Mouse (Mus musculus): Measurements from ENCODE around the gene Timm8a1. TPM values are rescaled to one million over a fixed set of nuclear protein-coding genes. Genes with fewer than 3 reads are reported as not detected.

Timm8a1 gene
- total RNA-seq (2017), result 154 and 173 TPM in 2 replicates

DNA sequence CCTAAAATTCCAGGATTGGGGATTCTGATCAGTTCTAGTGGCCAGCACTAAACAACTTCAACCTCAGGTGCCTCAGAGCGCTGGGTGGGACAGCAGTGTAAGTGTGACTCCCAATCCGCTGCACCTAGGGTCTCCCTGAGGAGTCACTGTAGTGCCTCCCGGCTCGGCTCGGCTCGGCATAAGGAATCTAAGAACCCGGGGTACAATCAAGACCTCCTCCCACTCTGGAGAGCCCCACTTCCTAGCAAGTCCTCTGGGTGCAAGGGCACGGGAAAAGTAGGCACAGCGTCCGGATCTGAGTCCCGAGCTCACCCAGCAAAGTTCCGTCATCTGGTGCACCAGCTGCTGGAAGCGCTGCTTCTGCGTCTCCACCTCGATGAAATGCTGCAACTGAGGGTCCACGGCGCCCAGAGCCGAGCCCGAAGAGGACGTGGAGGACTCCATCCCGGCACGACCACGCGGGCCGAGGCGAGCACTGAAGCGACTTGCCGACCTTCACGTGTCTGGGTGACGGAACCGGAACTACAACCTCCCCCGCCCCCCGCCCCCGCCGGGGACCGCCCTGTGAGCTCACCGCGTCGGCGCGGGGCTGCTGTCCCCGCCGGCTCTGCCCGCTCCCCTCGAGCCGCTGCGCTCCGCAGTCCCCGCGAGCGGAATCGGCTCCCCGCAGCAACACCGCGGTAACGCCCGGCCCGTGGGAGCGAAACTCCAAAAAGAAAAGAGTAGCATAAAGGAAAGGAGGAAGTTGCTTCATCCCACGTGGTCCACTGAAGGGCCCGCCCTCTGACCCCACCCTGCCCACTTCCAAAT lies at the start of gene Timm8a1:
Gene Timm8a1 (minus strand): TSS at position 721 of the 810 bp plus-strand sequence.
- peak; percentile 78 for ATAC-seq (replicated peaks; ENCODE audit: low read depth, poor library complexity, severe bottlenecking)

DNA sequence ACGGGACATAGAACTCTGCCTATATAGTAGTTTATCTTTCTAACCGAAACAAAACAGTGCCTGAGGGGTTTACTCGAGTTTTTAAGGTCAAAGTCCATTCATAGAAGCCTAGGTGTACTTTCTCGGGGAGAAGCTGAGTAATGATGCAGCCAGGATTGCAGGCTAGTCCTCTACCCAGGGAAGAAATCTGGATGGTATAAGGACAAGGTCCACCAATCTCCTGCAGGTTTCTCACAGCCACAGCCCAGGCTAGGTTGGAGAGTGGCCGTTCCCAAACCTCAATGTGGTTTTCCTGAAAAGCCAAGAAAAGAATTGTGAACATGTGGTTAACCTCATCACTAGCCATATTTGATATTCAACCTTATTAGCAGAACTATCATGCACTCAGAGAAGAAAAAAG lies 48.2 kb upstream of the Timm8a1 start:
- ATAC-seq (replicated peaks; ENCODE audit: low read depth, poor library complexity, severe bottlenecking), result no peak

DNA sequence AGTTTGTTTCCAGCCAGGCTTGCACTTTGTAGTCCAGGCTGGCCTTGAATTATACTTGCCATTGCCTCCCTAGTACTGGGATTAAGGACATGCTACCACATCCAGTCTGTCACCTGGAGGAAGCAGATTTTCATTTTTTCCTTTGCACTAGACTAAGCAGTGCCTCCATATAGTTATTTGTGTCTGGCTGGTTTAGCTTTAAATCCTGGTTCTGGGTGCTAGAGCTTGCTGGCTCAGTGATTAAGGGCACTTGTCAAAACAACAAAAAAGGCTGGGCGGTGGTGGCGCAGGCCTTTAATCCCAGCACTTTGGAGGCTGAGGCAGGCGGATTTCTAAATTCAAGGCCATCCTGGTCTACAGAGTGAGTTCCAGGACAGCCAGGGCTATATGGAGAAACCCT lies 47.3 kb upstream of the Timm8a1 start:
- ATAC-seq (replicated peaks; ENCODE audit: low read depth, poor library complexity, severe bottlenecking), result no peak

DNA sequence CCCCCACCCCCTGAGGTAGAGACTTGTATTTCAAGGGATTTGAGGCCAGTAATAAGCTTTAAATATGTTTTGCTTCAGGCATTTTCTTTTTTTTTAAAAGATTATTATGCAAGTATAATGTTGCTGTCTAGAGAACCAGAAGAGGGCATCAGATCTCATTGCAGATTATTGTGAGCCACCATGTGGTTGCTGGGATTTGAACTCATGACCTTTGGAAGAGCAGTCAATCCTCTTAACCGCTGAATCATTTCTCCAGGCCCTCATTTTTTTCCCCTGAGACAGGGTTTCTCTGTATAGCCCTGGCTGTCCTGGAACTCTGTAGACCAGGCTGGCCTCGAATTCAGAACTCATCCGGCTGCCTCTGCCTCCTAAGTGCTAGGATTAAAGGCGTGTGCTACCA lies 46.6 kb upstream of the Timm8a1 start:
- ATAC-seq (replicated peaks; ENCODE audit: low read depth, poor library complexity, severe bottlenecking), result no peak

DNA sequence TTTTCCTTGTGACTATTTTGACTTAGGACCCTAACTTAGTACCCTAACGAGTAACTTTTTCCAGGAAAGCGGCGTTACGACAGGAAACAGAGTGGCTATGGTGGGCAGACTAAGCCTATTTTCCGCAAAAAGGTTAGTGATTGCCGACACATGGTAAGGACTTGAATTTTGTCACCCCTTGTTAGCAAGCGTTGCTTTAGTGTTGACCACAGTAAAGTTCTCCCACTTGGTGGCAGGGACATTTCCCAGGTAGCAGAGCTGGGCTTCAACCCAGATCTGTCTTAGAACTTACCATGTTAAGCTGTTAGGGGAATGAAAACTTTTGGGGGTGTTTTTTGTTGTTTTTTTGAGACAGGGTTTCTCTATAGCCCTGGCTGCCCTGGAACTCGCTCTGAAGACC lies 44.8 kb upstream of the Timm8a1 start:
- ATAC-seq (replicated peaks; ENCODE audit: low read depth, poor library complexity, severe bottlenecking), result no peak

DNA sequence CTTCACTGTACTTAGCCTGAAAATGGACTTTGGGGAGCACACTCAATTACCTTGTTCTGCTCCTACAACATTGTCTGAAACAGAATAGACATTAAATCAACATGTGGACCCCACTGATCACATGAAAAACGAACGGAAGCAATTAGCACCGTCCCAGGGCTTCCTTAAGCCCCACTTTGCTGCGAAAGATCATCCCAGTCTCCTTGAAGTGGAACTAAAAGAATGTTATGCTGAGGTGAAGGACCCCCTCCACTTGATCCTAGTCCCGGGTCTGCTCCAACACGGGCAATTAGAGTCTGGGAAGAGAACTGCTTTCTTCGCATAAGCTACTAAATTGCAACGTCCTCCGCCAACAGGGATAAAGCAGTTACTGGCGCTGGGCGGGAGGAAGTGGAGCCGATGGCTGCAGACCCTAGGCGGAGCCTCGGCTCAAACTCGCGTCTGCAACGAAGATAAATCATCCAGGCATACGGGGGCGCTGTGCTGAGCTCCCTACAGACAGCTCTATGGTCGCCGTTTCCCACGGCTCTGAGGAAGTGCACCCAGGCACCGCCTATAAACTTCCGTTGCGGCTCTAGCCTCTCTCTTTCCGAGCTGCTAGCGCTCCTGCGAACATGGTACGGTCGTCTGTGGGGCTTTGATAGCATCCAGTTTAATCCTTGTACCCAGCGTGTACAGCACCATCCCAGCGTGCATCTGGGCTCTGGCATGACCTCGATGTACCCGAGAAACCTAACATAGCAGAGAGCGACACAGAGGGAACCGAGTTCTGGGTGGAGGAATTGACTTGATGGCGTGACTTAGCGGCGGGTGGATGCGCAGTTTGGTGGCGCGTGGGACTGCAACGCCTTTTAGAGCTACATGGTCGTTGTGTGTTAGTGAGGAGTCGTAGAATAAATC lies 43.7 kb upstream of the Timm8a1 start, which contains the start of gene Rpl36a:
Gene Rpl36a (plus strand): TSS at position 552 of the 900 bp plus-strand sequence.
- peak; percentile 80 for ATAC-seq (replicated peaks; ENCODE audit: low read depth, poor library complexity, severe bottlenecking)

DNA sequence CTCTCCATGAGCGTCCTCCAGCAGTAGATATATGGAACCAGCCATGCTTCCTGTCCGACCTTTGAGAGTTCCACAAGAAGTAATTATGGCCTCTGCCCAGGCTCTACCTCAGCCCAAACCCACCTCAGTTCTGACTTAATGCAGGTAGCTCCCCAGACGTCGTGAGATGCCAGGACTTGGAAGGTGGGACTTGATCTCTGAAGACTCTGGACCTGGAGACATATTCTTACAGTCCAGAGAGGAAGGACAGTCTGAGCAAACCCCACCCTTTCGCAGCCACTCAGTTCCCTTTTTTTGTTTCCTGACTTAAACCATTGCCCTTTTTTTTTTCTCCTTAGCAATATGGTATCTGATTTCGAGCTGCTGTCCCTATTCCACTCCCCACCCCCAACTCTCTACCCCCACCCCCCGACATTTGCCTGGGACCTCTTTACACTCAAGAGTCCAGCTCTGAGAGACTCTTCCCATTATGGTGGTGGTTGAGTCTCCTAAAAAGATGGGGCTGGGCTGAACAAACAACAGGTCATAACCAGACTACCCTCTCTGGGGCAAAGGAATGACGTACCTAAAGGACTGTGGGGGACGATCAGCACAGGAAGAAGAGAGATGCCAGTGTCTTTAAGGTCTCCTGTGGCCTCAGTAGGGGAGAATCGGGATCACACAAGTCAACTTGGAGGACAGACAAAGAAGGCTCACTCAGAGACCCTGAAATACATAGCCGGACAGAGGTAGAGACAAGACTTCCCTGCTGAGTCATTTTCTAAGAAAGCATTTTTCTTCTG lies 41.4 kb upstream of the Timm8a1 start, which contains the start of gene Btk:
Gene Btk (minus strand): TSS at position 683 of the 782 bp plus-strand sequence.
- ATAC-seq (replicated peaks; ENCODE audit: low read depth, poor library complexity, severe bottlenecking), result peak; percentile 21; the same call in 1 of the 2 replicates

DNA sequence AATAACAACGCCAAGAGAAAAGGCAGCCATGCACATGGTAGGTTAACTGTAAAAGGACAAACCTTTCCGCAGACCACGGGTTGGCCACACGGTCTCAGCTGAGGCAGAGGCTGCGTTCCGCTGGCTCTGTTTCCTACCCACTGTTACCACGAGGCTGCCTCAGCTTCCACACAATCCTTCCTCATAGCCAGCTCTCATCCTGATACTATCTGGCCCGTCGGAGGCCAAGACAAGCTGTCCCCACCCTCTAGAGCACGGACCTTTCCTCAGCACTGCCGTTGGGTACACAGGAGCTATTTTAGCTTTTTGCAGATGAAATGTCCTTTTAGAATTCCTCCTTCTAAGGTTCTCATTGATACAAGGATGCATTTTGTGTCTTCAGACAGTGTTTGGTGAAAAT lies 40.6 kb upstream of the Timm8a1 start:
- peak; percentile 6; the same call in 1 of the 2 replicates for ATAC-seq (replicated peaks; ENCODE audit: low read depth, poor library complexity, severe bottlenecking)

DNA sequence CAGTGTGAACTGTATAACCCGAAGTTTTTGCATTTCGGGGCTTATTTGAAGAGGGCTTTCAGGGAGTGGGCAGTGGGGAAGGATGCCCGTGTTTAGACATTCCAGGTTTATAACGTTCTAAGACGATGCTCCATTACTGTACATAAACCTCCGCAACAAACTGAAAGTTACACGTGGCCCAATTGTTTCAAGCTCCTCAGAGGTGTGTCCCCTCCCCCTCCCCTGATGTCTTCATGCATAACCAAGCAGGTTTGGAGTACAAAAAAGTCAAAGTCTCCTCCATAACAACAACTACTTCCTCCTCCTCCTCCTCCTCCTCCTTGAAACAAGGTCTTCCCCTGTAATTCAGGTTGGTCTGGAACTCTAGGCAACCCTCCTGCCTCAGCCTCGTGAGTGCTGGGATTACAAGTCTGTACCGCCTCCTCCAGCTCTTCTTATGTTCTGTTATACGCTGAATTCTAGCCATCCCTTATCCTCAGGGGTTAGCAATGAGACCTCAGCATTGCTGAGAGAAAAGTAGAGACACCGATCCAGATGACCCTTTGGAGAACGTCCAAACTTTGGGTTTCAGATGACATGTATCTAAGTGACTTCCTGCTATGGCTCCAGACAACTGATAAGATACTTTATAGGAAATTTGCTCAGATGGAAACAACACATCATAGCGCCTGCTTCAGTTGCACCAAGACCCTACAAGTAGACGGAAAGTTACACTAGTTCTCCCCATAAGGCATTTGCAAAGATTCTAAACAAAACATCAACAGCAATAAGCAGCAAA lies 39.1 kb upstream of the Timm8a1 start:
- no peak for ATAC-seq (replicated peaks; ENCODE audit: low read depth, poor library complexity, severe bottlenecking)

DNA sequence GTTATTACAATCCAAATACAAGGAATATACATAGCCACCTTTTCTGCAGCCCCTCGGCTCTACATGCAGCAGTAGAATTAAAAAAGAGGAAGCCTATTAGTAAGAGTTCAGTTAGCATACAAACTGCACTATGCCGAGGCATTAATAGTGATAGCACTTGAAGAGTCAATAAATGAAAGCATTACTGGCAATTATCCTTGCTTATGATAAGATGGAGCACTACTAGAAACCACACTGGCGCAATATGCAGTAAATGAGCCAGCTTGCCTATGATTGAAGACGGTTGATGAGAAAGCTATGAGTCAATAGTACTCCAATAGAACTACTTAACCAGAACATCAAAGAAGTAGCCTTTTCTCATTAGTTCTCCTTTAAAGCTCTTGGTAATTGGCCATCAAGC lies 36.2 kb upstream of the Timm8a1 start:
- 0 out of 2 replicates have a peak, but pooled peaks have one; percentile 8 for ATAC-seq (replicated peaks; ENCODE audit: low read depth, poor library complexity, severe bottlenecking)

DNA sequence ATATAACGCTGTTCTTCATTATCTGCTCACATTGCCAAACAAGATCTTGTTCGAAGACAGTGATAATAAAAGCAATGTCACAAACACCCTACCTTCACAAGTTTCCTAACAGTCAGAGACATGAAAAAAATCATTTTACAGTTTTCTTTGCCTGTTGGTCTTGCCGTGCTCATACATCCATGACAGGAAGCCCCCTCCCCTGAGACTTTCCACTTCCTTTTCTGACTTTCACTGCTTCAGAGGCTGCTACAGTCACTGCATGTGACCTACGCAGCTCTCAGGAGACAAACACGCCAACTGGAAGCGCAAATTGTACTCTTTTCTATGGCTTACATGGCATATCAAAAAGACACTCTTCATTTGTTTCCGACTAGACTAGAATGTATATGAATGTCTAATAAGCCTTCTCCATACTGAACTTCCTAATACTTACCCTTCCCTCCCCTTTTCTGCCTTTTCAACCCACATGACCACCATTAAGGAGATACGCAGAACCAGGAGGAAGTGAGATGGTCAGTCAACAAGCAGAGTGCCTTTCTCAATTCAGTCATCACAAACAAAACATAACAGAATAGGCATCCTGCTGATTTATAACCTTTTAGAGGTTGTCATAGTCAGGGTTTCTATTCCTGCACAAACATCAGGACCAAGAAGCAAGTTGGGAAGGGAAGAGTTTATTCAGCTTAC lies 25.0 kb upstream of the Timm8a1 start:
- ATAC-seq (replicated peaks; ENCODE audit: low read depth, poor library complexity, severe bottlenecking), result peak; percentile 49; the same call in 1 of the 2 replicates

DNA sequence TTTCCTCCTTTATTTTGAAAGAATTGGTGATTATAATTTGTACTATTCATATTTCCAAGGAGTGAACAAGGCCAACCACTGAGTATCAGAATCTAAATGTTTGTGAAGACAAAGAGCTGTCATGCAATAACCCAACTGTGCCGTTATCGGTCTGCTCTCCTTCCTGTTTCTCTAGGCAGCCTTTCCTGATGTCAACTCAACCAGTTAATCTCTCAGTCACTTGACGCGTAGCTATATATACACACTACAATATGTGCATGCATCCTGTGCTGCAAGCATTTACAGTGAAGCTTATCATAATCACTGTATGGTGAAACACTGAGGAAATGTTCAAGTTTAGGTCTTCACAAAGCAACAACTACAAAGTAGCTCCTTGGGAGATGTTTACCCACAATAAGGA lies 22.7 kb upstream of the Timm8a1 start:
- peak; percentile 83 for ATAC-seq (replicated peaks; ENCODE audit: low read depth, poor library complexity, severe bottlenecking)

DNA sequence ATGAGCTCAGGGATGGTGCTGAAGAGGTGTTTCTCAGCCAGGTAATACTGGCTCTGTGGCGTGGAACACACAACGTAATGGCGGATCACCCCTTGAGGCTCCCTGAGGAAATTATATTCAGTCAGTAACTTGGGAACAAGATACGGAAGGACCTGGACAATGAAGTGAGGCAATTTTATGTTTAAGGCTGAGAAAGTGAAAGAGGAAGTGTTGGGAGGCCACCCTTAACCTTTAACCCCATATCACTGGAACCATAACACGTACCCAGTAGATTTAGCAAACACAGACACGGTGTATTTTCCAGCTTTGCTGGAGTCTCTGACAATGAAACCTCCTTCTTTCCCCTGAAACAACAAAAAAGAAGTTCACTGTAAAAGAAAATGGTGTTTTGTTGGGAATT lies 12.8 kb upstream of the Timm8a1 start:
- 0 out of 2 replicates have a peak, but pooled peaks have one; percentile 45 for ATAC-seq (replicated peaks; ENCODE audit: low read depth, poor library complexity, severe bottlenecking)

DNA sequence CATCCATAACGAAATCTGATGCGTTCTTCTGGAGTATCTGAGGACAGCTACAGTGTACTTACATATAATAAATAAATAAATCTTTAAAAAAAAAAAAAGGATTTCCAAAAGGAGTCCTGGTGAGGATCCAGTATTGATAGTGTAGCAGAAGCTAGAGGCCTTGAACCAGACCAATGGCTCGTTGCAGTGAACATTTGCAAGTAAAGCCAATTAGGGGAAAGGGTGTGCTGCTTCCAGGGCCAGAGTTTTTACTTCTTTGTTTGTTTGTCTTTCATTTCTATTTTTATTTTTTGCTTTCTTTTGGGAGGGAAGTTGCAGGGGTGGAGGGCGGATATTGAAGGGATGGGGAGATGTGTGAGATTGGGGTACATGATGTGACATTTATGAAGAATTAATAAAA lies 11.7 kb upstream of the Timm8a1 start:
- ATAC-seq (replicated peaks; ENCODE audit: low read depth, poor library complexity, severe bottlenecking), result no peak

DNA sequence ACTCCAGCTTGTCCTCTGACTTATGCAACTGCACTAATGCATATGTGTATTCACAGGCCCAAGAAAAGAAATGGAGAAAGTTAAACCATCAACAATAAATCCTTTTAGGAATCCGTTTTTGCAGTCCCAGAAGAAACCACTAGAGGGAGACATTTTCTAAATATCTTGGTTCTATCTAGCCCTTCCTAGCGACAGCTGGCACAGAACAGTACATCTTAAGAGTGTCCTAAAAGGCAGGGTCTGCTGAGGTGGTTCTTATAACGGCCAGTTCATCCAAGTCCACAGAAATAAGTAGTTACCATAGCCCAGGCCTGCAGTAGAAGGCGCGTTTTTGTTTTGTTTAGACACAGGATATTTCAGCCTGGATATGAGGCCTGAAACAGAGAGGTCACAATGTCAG lies 9.2 kb upstream of the Timm8a1 start:
- ATAC-seq (replicated peaks; ENCODE audit: low read depth, poor library complexity, severe bottlenecking), result peak; percentile 72

DNA sequence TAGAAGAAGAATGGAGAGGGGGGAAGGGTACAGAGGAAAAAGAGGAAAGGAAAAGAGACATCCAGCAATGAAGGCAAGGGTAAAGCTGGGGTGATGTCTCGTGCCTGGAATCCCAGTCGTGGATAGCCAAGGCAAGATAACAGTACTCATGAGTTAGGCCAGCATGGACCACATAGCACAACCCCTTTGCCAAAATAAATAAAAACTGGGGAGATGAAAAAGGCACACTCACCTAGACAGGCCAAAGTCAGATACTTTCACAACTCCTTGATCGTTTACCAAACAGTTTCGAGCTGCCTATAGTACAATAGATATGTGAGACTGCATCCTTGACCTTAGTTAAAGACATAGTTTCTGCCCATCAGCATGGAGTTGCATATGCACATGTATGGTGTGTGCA lies 5.7 kb upstream of the Timm8a1 start:
- ATAC-seq (replicated peaks; ENCODE audit: low read depth, poor library complexity, severe bottlenecking), result no peak

DNA sequence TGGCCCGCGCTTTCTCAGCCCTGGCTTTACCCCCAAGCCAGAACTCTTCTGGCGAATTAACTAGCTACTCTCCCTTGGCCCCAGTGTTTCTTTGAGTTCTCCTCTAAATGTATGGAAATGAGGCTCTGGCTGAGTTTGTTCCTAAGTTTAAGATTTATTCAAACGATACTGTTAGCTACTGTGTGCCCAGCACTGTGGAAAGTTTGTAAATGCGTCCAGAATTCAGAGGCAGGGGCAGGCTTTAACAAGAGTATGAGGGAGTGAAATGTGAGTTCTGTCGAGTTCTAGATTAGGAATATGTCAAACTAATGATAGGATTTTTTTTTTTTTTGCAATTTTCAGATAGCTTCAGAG lies 267 bp upstream of the Timm8a1 start:
- ATAC-seq (replicated peaks; ENCODE audit: low read depth, poor library complexity, severe bottlenecking), result no peak

DNA sequence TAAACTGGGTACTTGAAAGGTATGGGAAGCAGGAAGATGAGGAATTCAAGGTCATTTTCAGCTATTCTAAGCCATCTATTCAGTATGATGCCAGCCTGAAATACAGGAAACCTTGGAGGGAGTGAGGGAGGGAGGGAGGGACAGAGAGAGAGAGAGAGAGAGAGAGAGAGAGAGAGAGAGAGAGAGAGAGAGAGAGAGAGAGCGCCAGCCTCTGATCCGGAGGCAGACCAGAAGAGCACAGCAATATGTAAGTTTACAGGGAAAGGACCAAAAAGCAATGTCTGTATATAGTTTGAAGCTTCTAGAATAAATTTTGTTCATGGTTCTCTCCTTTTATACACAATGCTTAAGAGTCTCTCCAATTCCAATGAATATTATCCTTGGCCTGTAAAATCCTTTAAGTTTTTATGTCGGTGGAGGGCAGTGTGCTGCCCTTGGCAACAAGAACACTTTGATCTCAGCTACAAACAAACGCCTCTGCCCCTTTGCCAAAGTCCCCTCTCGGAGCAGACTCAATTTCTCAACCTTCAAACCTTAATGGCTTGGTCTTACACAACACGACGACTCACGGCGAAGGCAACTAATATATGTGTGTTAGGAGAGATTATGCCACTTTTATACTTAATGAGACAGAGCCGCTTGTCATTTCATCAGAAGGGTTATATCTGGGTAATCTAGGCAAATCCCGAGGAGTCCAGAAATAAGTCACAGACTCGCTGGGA lies 1.1 kb downstream of the Timm8a1 start:
- peak; percentile 29; the same call in 1 of the 2 replicates for ATAC-seq (replicated peaks; ENCODE audit: low read depth, poor library complexity, severe bottlenecking)

Data from common myeloid progenitor, adult 5-6 weeks (primary cell).